Mouse (Mus musculus) liver, embryonic 13.5 days (tissue): ENCODE data around the gene Qdpr. TPM values are rescaled to one million over a fixed set of nuclear protein-coding genes. Genes with fewer than 3 reads are reported as not detected.

Source experiments
- polyA plus RNA-seq: library from polyadenylated mRNA; unstranded; fragments of >200 nt; fragmentation: Nextera tagmentation; extraction: Ambion mirVana; gene quantifications from 2 replicates; pipeline ENCODE4 v1.2.1, GENCODE M21; 2015

Qdpr gene
- polyA plus RNA-seq, 1 experiment from 2014 or later = 73.6 TPM

Other genes with a start within 250 kb of the Qdpr start
- not detected in 2 replicates for gene Clrn2, start 3.5 kb upstream of the Qdpr start, polyA plus RNA-seq
- gene Lap3, start 43.1 kb upstream of the Qdpr start, polyA plus RNA-seq = 55.3 and 65.7 TPM in 2 replicates
- 129 and 133 TPM in 2 replicates for gene Med28, start 70.0 kb upstream of the Qdpr start, polyA plus RNA-seq
- 0.07 and 0.10 TPM in 2 replicates for gene Fam184b, start 189.4 kb upstream of the Qdpr start, polyA plus RNA-seq
- gene Ncapg, start 219.7 kb upstream of the Qdpr start, polyA plus RNA-seq = 56.2 and 67.7 TPM in 2 replicates